Mouse (Mus musculus) kidney, adult 9 months (tissue): ENCODE data around the gene Ndufs2.

ENCODE experiments used
- DNase-seq: peaks from one replicate; pipeline ENCODE4 v3.0.0; 2022

Ndufs2 gene

GRCm38 (mm10) chr1:171193911-171194830, 57.0 kb downstream of the Ndufs2 start:
- DNase-seq = no peak

GRCm38 (mm10) chr1:171193093-171193840, 57.9 kb downstream of the Ndufs2 start:
- DNase-seq = no peak

GRCm38 (mm10) chr1:171192283-171192682, 58.9 kb downstream of the Ndufs2 start:
- no peak for DNase-seq

- no peak for DNase-seq
Observed at GRCm38 (mm10) chr1:171190832-171191231, 60.4 kb downstream of the Ndufs2 start.

GRCm38 (mm10) chr1:171189476-171190114, 61.6 kb downstream of the Ndufs2 start:
- no peak for DNase-seq

- no peak for DNase-seq
Observed at GRCm38 (mm10) chr1:171189046-171189445, 62.1 kb downstream of the Ndufs2 start.

GRCm38 (mm10) chr1:171187851-171188700, 63.1 kb downstream of the Ndufs2 start:
- DNase-seq = no peak

GRCm38 (mm10) chr1:171185655-171186054, 65.5 kb downstream of the Ndufs2 start:
- no peak for DNase-seq
